Mouse (Mus musculus) forebrain, embryonic 10.5 days (tissue): ENCODE measurements around the gene Stn1. TPM values are rescaled to one million over a fixed set of nuclear protein-coding genes. Genes with fewer than 3 reads are reported as not detected.

ENCODE experiments used
- DNase-seq: peaks from one replicate; pipeline ENCODE4 v3.0.0-alpha.2; 2017; ENCODE audit warnings: low spot score; ENCODE audit errors: extremely low spot score
- H3K27ac ChIP-seq: fragments of 300-500 bp; sonication (generic); 2 replicates; pipeline ENCODE4 v1.5.1; 2016; ENCODE audit warnings: mild to moderate bottlenecking
- H3K27me3 ChIP-seq: fragments of 300-500 bp; sonication (generic); 2 replicates; pipeline ENCODE4 v1.6.1; 2016; ENCODE audit warnings: mild to moderate bottlenecking; ENCODE audit not compliant: poor library complexity, severe bottlenecking
- H3K36me3 ChIP-seq: fragments of 300-500 bp; sonication (generic); replicated peaks from 2 replicates; pipeline ENCODE4 v1.6.1; 2016; ENCODE audit warnings: mild to moderate bottlenecking, moderate library complexity
- H3K4me1 ChIP-seq: fragments of 300-500 bp; sonication (generic); 2 replicates; pipeline ENCODE4 v1.6.1; 2016
- H3K4me3 ChIP-seq: fragments of 300-500 bp; sonication (generic); 2 replicates; pipeline ENCODE4 v1.5.1; 2016; ENCODE audit warnings: mild to moderate bottlenecking, moderate library complexity
- H3K9me3 ChIP-seq: fragments of 300-500 bp; sonication (generic); 2 replicates; pipeline ENCODE4 v1.6.1; 2016; ENCODE audit warnings: mild to moderate bottlenecking, moderate library complexity
- WGBS: fragments of 180-500 bp; shearing (Covaris S2); methylation state at CpG from one replicate; pipeline ENCODE4 v1.1.7; 2016; 5-methylcytosine and 5-hydroxymethylcytosine counted together
- polyA plus RNA-seq: library from polyadenylated mRNA; unstranded; fragments of >200 nt; fragmentation: Nextera tagmentation; extraction: Ambion mirVana; gene quantifications from 2 replicates; pipeline ENCODE4 v1.2.1, GENCODE M21; 2016

Stn1 gene
- polyA plus RNA-seq, 1 experiment from 2014 or later = 68.1 TPM

DNA sequence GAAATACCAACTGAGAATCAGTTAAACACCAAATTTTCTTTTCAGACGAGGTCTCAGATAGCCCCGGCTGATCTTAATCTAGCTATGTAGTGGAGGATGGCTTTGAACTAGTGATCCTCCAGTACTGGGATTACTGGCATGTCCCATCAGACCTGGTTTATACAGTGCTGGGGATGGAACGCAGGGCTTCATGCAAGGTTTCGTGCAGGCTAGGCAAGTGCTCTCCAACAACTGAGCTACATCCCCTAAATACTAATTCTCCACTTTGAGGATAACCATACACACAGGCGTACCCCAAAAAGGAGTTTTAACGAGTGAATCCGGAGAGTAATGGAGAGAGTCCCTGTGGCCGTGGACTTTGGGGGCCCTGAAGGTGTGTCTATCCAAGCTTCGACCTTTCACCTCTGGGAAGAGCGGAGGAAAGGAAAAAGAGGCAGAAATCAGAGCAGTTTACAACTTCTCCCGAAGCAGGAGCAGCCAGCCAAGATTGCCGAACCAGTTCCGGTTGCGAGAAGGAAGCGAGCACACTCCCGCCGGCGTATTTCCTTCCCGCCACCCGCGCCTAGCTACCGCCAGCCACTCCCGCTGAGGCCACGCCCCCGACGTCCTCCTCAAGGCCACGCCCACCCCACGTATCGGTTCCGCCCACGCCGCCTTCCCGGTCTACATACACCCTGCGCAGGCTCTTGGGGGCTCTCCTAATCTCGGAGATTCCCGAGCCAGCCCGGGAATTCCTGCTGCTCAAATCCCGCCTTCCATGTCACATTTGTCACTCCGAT is 597 bp downstream of the Stn1 start:
- peaks cover 23% of the 10 kb centered on the region for H3K36me3 ChIP-seq
- peak overlapping the region; percentile 66 for H3K4me3 ChIP-seq
- peaks cover 34% of the 10 kb centered on the region for H3K4me1 ChIP-seq
- H3K27me3 ChIP-seq = peaks cover 9% of the 10 kb centered on the region; the same call in 1 of the 2 replicates
- peak overlapping the region; percentile 91 for H3K27ac ChIP-seq
- 5% methylated on average over 39 of the region's 39 CpGs for WGBS
- peak; percentile 99 for DNase-seq
- H3K9me3 ChIP-seq = peaks cover 8% of the 10 kb centered on the region

- Histone ChIP-seq H3K4me3 (no peak overlapping the region), H3K9me3 (peaks cover 8% of the 10 kb centered on the region), H3K4me1 (peaks cover 37% of the 10 kb centered on the region), H3K27ac (no peak overlapping the region), H3K36me3 (peaks cover 45% of the 10 kb centered on the region), H3K27me3 (peaks cover 7% of the 10 kb centered on the region; the same call in 1 of the 2 replicates)
- 95% methylated on average over 1 of the region's 1 CpGs for WGBS
- no peak for DNase-seq
Measured at GRCm38 (mm10) chr19:47534131-47534530, 3.2 kb downstream of the Stn1 start.

GRCm38 (mm10) chr19:47532449-47532848 is 4.9 kb downstream of the Stn1 start:
- no peak overlapping the region for H3K27ac ChIP-seq
- peaks cover 8% of the 10 kb centered on the region for H3K9me3 ChIP-seq
- peaks cover 26% of the 10 kb centered on the region for H3K4me1 ChIP-seq
- no peaks in the 10 kb centered on the region for H3K27me3 ChIP-seq
- no peak overlapping the region for H3K4me3 ChIP-seq
- WGBS = 87% methylated on average over 3 of the region's 3 CpGs
- DNase-seq = no peak
- peaks cover 61% of the 10 kb centered on the region for H3K36me3 ChIP-seq

DNA sequence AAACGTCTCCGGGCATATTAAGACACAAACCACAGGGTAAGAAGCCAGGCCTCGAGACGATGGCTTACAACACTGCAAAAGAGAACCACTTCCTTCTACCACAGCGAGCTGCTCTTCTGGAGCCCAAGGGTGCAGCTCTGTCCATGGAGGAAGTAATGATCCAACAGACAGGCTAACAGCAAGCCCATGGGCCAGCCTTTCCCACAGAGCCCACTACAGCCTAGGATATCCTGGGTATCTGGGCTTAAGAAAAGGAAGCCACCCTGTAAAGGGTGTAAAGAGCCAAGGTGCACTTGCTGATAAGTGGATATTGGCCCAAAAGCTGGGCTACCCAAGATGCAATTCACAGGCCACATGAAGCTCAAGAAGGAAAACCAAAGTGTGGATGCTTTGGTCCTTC is 6.0 kb downstream of the Stn1 start:
- no peaks in the 10 kb centered on the region for H3K27me3 ChIP-seq
- WGBS = 89% methylated on average over 5 of the region's 5 CpGs
- H3K27ac ChIP-seq = no peak overlapping the region
- DNase-seq = no peak
- H3K4me1 ChIP-seq = peaks cover 18% of the 10 kb centered on the region
- H3K4me3 ChIP-seq = no peak overlapping the region
- peaks cover 72% of the 10 kb centered on the region for H3K36me3 ChIP-seq
- H3K9me3 ChIP-seq = peaks cover 8% of the 10 kb centered on the region

GRCm38 (mm10) chr19:47526239-47526986 is 10.9 kb downstream of the Stn1 start:
- Histone ChIP-seq H3K9me3 (no peaks in the 10 kb centered on the region), H3K4me1 (0 out of 2 replicates have a peak, but pooled peaks cover 3% of the 10 kb centered on the region), H3K27me3 (no peaks in the 10 kb centered on the region), H3K36me3 (peaks cover 86% of the 10 kb centered on the region), H3K4me3 (no peak overlapping the region), H3K27ac (no peak overlapping the region)
- WGBS = 79% methylated on average over 21 of the region's 21 CpGs
- DNase-seq = no peak

DNA sequence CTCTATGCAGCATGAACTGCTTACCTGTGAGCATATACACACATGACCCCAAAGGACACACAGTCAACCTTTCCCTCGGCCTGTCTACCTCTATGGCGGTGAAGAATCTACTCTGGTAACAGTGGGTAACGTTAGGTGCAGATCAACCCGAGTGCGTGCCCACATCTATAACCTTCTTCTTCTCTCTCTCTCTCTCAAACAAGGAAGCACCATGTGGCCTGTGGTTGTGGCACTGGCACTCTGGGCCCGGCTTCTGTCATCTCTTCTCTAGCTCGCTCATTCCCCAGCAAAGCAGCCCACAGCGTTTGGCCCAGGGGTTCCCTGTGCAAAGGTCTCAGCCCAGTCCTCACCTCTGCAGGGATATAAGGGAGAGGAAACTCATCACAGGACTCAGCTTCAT is 12.4 kb downstream of the Stn1 start:
- peaks cover 82% of the 10 kb centered on the region for H3K36me3 ChIP-seq
- 96% methylated on average over 8 of the region's 8 CpGs for WGBS

DNA sequence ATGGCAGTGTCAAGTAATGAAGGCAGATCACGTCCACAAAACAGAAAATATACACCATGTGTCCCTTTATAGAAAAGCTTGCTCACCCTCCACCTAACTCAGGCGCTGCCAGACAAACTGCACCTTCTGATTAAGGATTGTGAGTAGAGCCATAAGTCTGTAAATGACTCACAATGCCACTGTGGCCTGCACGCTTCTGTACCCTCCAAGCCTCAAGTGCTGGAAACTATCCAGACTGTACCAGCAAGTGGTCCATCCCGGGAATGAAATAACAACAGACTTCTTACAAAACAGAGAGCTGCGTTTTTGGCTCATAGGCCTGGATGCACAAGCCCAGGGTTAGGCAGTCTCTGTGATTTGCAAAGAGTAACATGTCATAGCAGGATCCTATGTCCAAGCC is 15.9 kb downstream of the Stn1 start:
- H3K36me3 ChIP-seq = peaks cover 66% of the 10 kb centered on the region
- DNase-seq = no peak
- no peak overlapping the region for H3K4me3 ChIP-seq
- no peaks in the 10 kb centered on the region; the same call in 1 of the 2 replicates for H3K4me1 ChIP-seq
- no peaks in the 10 kb centered on the region for H3K9me3 ChIP-seq
- 92% methylated on average over 5 of the region's 5 CpGs for WGBS
- H3K27ac ChIP-seq = no peak overlapping the region
- H3K27me3 ChIP-seq = no peaks in the 10 kb centered on the region

More for the DNA sequence above, 12.4 kb downstream of the Stn1 start:
- H3K9me3 ChIP-seq = no peaks in the 10 kb centered on the region
- H3K27ac ChIP-seq = no peak overlapping the region
- no peak for DNase-seq
- no peaks in the 10 kb centered on the region for H3K27me3 ChIP-seq
- H3K4me1 ChIP-seq = no peaks in the 10 kb centered on the region; the same call in 1 of the 2 replicates
- no peak overlapping the region for H3K4me3 ChIP-seq

GRCm38 (mm10) chr19:47519163-47519893 is 18.0 kb downstream of the Stn1 start:
- Histone ChIP-seq H3K27ac (no peak overlapping the region), H3K9me3 (no peaks in the 10 kb centered on the region), H3K36me3 (peaks cover 75% of the 10 kb centered on the region), H3K4me1 (no peaks in the 10 kb centered on the region; the same call in 1 of the 2 replicates), H3K27me3 (no peaks in the 10 kb centered on the region), H3K4me3 (no peak overlapping the region)
- no peak for DNase-seq
- 91% methylated on average over 8 of the region's 8 CpGs for WGBS

- 86% methylated on average over 24 of the region's 24 CpGs for whole genome bisulfite sequencing
- no peak overlapping the region for H3K27ac ChIP-seq
- no peak overlapping the region for H3K4me3 ChIP-seq
- peaks cover 75% of the 10 kb centered on the region for H3K36me3 ChIP-seq
- no peaks in the 10 kb centered on the region for H3K27me3 ChIP-seq
- no peaks in the 10 kb centered on the region for H3K9me3 ChIP-seq
- no peaks in the 10 kb centered on the region; the same call in 1 of the 2 replicates for H3K4me1 ChIP-seq
- no peak for DNase-seq
Measured at GRCm38 (mm10) chr19:47518475-47519162, 18.7 kb downstream of the Stn1 start.

GRCm38 (mm10) chr19:47517570-47517969 is 19.7 kb downstream of the Stn1 start:
- Histone ChIP-seq H3K27ac (no peak overlapping the region), H3K4me1 (no peaks in the 10 kb centered on the region; the same call in 1 of the 2 replicates), H3K36me3 (peaks cover 74% of the 10 kb centered on the region), H3K4me3 (no peak overlapping the region), H3K9me3 (no peaks in the 10 kb centered on the region), H3K27me3 (no peaks in the 10 kb centered on the region)
- DNase-seq = no peak
- WGBS = 90% methylated on average over 8 of the region's 8 CpGs

DNA sequence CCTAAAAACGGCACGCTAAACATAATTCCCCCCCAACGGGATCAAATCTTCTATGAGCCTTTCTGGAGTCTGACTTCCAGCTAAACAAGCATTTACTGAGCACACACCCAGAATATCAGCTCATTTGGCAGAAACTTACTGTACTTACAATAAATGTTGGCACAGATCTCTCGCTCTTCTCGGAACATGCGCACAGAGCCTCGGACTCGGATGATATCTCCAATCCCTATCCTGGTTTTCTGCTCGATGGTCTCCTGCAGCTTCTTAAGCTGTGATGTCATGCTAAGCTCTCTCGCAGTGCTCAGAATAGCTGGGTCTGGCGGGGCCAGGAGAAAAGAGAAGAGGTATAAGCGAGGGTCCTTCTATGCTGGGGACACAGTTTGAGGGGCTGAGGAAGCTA is 20.4 kb downstream of the Stn1 start:
- DNase-seq = no peak
- 93% methylated on average over 12 of the region's 12 CpGs for WGBS
- peaks cover 6% of the 10 kb centered on the region for H3K4me1 ChIP-seq
- no peaks in the 10 kb centered on the region for H3K27me3 ChIP-seq
- H3K27ac ChIP-seq = no peak overlapping the region
- H3K4me3 ChIP-seq = no peak overlapping the region
- no peaks in the 10 kb centered on the region for H3K9me3 ChIP-seq
- peaks cover 73% of the 10 kb centered on the region for H3K36me3 ChIP-seq

DNA sequence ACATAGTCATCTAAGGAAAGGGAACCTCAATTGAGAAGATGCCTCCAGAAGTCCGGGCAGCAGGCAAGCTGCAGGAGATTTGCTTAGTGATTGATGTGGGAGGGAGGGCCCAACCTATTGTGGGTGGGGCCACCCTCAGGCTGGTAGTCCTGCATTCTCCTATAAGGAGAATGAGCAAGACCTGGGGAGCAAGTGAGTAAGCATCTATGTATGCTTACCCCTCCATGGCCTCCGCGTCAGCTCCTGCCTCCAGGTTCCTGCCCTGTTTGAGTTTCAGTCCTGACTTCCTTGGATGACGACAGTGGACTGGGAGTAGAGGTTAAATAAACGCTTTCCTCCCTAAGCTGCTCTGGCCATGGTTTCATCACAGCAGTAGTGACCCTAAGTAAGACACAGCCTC is 22.2 kb downstream of the Stn1 start:
- Histone ChIP-seq H3K4me3 (no peak overlapping the region), H3K4me1 (peaks cover 24% of the 10 kb centered on the region), H3K36me3 (peaks cover 66% of the 10 kb centered on the region), H3K27me3 (no peaks in the 10 kb centered on the region), H3K27ac (no peak overlapping the region), H3K9me3 (no peaks in the 10 kb centered on the region)
- WGBS = 82% methylated on average over 5 of the region's 5 CpGs
- DNase-seq = no peak
